Mouse (Mus musculus): ENCODE measurements around the gene Pik3r2.
"Not testable (repeated sequence)": the region's sequence is repeated elsewhere in the genome, so short reads cannot be mapped to it uniquely, and the experiment has no call there.

The Pik3r2 gene

GRCm38 (mm10) chr8:70776496-70777444 is at the start of gene Pik3r2:
Gene Pik3r2, minus strand, starts transcription at chr8:70776713.
- DNase-seq = peak; percentile 96

GRCm38 (mm10) chr8:70825816-70826215 is 49.3 kb upstream of the Pik3r2 start:
- DNase-seq = no peak

GRCm38 (mm10) chr8:70823802-70824201 is 47.3 kb upstream of the Pik3r2 start:
- DNase-seq = no peak

GRCm38 (mm10) chr8:70822594-70822993 is 46.1 kb upstream of the Pik3r2 start:
- not testable (repeated sequence) for DNase-seq

- no peak for DNase-seq
Observed at GRCm38 (mm10) chr8:70821992-70822391, 45.5 kb upstream of the Pik3r2 start.

GRCm38 (mm10) chr8:70821399-70821962 is 45.0 kb upstream of the Pik3r2 start:
- DNase-seq = peak; percentile 80

- DNase-seq = peak; percentile 70
Observed at GRCm38 (mm10) chr8:70820101-70820935, 43.8 kb upstream of the Pik3r2 start.

- DNase-seq = peak; percentile 87
Observed at GRCm38 (mm10) chr8:70816679-70817078, 40.2 kb upstream of the Pik3r2 start.

GRCm38 (mm10) chr8:70812885-70813284 is 36.4 kb upstream of the Pik3r2 start:
- DNase-seq = no peak

GRCm38 (mm10) chr8:70812055-70812454 is 35.5 kb upstream of the Pik3r2 start:
- no peak for DNase-seq

- no peak for DNase-seq
Observed at GRCm38 (mm10) chr8:70810962-70811680, 34.6 kb upstream of the Pik3r2 start.

GRCm38 (mm10) chr8:70808955-70809701 is 32.6 kb upstream of the Pik3r2 start:
- no peak for DNase-seq

GRCm38 (mm10) chr8:70808239-70808638 is 31.7 kb upstream of the Pik3r2 start, which contains the start of gene Il12rb1:
Gene Il12rb1, plus strand, starts transcription at chr8:70808449.
- no peak for DNase-seq

- no peak for DNase-seq
Observed at GRCm38 (mm10) chr8:70807304-70807703, 30.8 kb upstream of the Pik3r2 start.

- no peak for DNase-seq
Observed at GRCm38 (mm10) chr8:70806541-70806940, 30.0 kb upstream of the Pik3r2 start.

- peak; percentile 94 for DNase-seq
Observed at GRCm38 (mm10) chr8:70804481-70805206, 28.1 kb upstream of the Pik3r2 start, which contains the start of gene Mast3. Gene Mast3, minus strand, starts transcription at chr8:70805054.

- DNase-seq = peak; percentile 82
Observed at GRCm38 (mm10) chr8:70803761-70804480, 27.4 kb upstream of the Pik3r2 start.

GRCm38 (mm10) chr8:70802786-70803510 is 26.4 kb upstream of the Pik3r2 start:
- no peak for DNase-seq

GRCm38 (mm10) chr8:70801830-70802229 is 25.3 kb upstream of the Pik3r2 start:
- no peak for DNase-seq

Data from liver (tissue).